Mouse (Mus musculus) subcutaneous adipose tissue, adult 2 months (tissue): Measurements from ENCODE around the gene Scd1. TPM values are rescaled to one million over a fixed set of nuclear protein-coding genes. Genes with fewer than 3 reads are reported as not detected.

Experiments
- polyA plus RNA-seq: library from polyadenylated mRNA; depleted of rRNA; stranded (reverse); fragments of >200 nt; gene quantifications from 2 replicates; pipeline ENCODE4 v1.2.3, GENCODE M21; 2012; ENCODE audit warnings: low replicate concordance; rRNA removed

The Scd1 gene
- 11,739 and 20,741 TPM in 2 replicates for polyA plus RNA-seq

GRCm38 (mm10) chr19:44407341-44408222 lies at the start of gene Scd1:
Scd1 (minus strand) TSS chr19:44407879.

Other genes with a start within 250 kb of the Scd1 start
- gene Pkd2l1, start 215.4 kb downstream of the Scd1 start, polyA plus RNA-seq = 0.04 and 0.14 TPM in 2 replicates
- gene Scd3, start 204.6 kb downstream of the Scd1 start, polyA plus RNA-seq = 0.27 and 0.32 TPM in 2 replicates
- gene Scd2, start 114.2 kb downstream of the Scd1 start, polyA plus RNA-seq = 301 and 417 TPM in 2 replicates
- gene Scd4, start 74.8 kb downstream of the Scd1 start, polyA plus RNA-seq = 0.24 and 0.55 TPM in 2 replicates
- gene Wnt8b, start 85.6 kb upstream of the Scd1 start, polyA plus RNA-seq = 0.22 and 0.36 TPM in 2 replicates
- 7.2 and 11.8 TPM in 2 replicates for gene Sec31b, start 138.0 kb upstream of the Scd1 start, polyA plus RNA-seq
- gene Gm20538, start 145.0 kb upstream of the Scd1 start, polyA plus RNA-seq = 7.6 TPM in 1 of 2 replicates, not detected in the other
- 747 and 903 TPM in 2 replicates for gene Ndufb8, start 147.6 kb upstream of the Scd1 start, polyA plus RNA-seq
- gene Hif1an, start 155.0 kb upstream of the Scd1 start, polyA plus RNA-seq = 14.6 and 24.8 TPM in 2 replicates